Mouse (Mus musculus) G1E (cell line): ENCODE data around the gene Cdh18.

Experiments used
- CTCF ChIP-seq: IDR thresholded peaks from 2 replicates; pipeline ENCODE4 v1.5.1; 2012; ENCODE audit warnings: low read depth, low read length, inconsistent platforms, mixed read lengths
- POLR2AphosphoS5 ChIP-seq: IDR thresholded peaks from 2 replicates; pipeline ENCODE4 v1.6.1; 2012; ENCODE audit warnings: low read depth, low read length, inconsistent platforms; ENCODE audit not compliant: insufficient replicate concordance

GRCm38 (mm10) chr15:23136971-23137370 is 588.1 kb downstream of the Cdh18 start:
- TF ChIP-seq CTCF (no peak), POLR2AphosphoS5 (no peak)
